Mouse (Mus musculus) gastrocnemius, adult 2 months (tissue): Measurements from ENCODE around the gene Nexn. TPM values are rescaled to one million over a fixed set of nuclear protein-coding genes. Genes with fewer than 3 reads are reported as not detected.
"Not testable (repeated sequence)": the region's sequence is repeated elsewhere in the genome, so short reads cannot be mapped to it uniquely, and the experiment has no call there.

Experiments used
- DNase-seq: peaks from one replicate; pipeline ENCODE4 v3.0.0; 2022
- H3K27ac ChIP-seq: fragments of 200-600 bp; 2 replicates; pipeline ENCODE4 v1.8.1; 2022; ENCODE audit warnings: mild to moderate bottlenecking
- H3K4me3 ChIP-seq: fragments of 200-600 bp; 2 replicates; pipeline ENCODE4 v1.8.1; 2022; ENCODE audit warnings: mild to moderate bottlenecking, moderate library complexity
- CTCF ChIP-seq: fragments of 200-600 bp; IDR thresholded peaks from 2 replicates; pipeline ENCODE4 v1.8.1; 2022; ENCODE audit warnings: antibody characterized with exemption, mild to moderate bottlenecking, moderate library complexity
- intact Hi-C: fragments of 180-260 bp; cut with DNase I; formaldehyde crosslinking; loops from one replicate; pipeline ENCODE4 v1.15.1; 2025
- total RNA-seq, 2 experiments: library from RNA; stranded (reverse); gene quantifications; 2 replicates each; pipeline ENCODE4 v1.2.3; 2021

Nexn gene
- total RNA-seq, 2 experiments from 2014 or later: 349 to 495 TPM

GRCm38 (mm10) chr3:152201651-152202050 is 64.5 kb downstream of the Nexn start:
- intact Hi-C loops: no loop called here
- TF ChIP-seq CTCF: no peak
- Histone ChIP-seq H3K4me3 (no peak overlapping the region), H3K27ac (no peak overlapping the region)
- no peak for DNase-seq

GRCm38 (mm10) chr3:152201181-152201580 is 65.0 kb downstream of the Nexn start:
- Histone ChIP-seq H3K27ac (no peak overlapping the region), H3K4me3 (no peak overlapping the region)
- intact Hi-C loops: no loop called here
- DNase-seq: no peak
- no peak for TF ChIP-seq CTCF

- DNase-seq: no peak
- no peak for TF ChIP-seq CTCF
- Histone ChIP-seq H3K27ac (no peak overlapping the region), H3K4me3 (no peak overlapping the region)
- intact Hi-C loops: no loop called here
Measured at GRCm38 (mm10) chr3:152199125-152199524, 67.0 kb downstream of the Nexn start.

- H3K27ac ChIP-seq, intact Hi-C loops, H3K4me3 ChIP-seq, DNase-seq: not testable (repeated sequence)
Measured at GRCm38 (mm10) chr3:152197246-152197645, 68.9 kb downstream of the Nexn start.

- no peak for TF ChIP-seq CTCF
- Histone ChIP-seq H3K27ac (peak overlapping the region; percentile 93), H3K4me3 (peak overlapping the region; percentile 76)
- DNase-seq: peak; percentile 89
- intact Hi-C loops: loop anchor here (2.0 kb wide), 3 partner anchors 17 to 83 kb away; partner anchors contain the start of genes Dnajb4 and Fubp1
Measured at GRCm38 (mm10) chr3:152193635-152194097, 72.5 kb downstream of the Nexn start.

GRCm38 (mm10) chr3:152193177-152193576 is 73.0 kb downstream of the Nexn start:
- intact Hi-C loops: loop anchor here (2.0 kb wide), 3 partner anchors 18 to 82 kb away; partner anchors contain the start of genes Dnajb4 and Fubp1
- no peak for DNase-seq
- Histone ChIP-seq H3K27ac (peak overlapping the region; percentile 93), H3K4me3 (peak overlapping the region; percentile 76)
- TF ChIP-seq CTCF: no peak

GRCm38 (mm10) chr3:152192238-152192931 is 73.8 kb downstream of the Nexn start:
- Histone ChIP-seq H3K27ac (peak overlapping the region; percentile 93), H3K4me3 (peak overlapping the region; percentile 76)
- intact Hi-C loops: loop anchor here (2.0 kb wide), 3 partner anchors 18 to 82 kb away; partner anchors contain the start of genes Dnajb4 and Fubp1
- TF ChIP-seq CTCF: no peak
- DNase-seq: no peak

GRCm38 (mm10) chr3:152191791-152192237 is 74.3 kb downstream of the Nexn start:
- peak overlapping the region; percentile 76 for H3K4me3 ChIP-seq
- DNase-seq: peak; percentile 73
- H3K27ac ChIP-seq: peak overlapping the region; percentile 93
- intact Hi-C loops: loop anchor here (2.0 kb wide), 4 partner anchors 19 to 81 kb away; partner anchors contain the start of genes Dnajb4 and Fubp1
- TF ChIP-seq CTCF: no peak

- intact Hi-C loops: loop anchor here (2.0 kb wide), 1 partner anchor 40 kb away; no protein-coding TSS in a partner anchor
- Histone ChIP-seq H3K27ac (peak overlapping the region; percentile 93), H3K4me3 (peak overlapping the region; percentile 76)
- no peak for TF ChIP-seq CTCF
- no peak for DNase-seq
Measured at GRCm38 (mm10) chr3:152190679-152191477, 75.3 kb downstream of the Nexn start.

- peak overlapping the region; percentile 76 for H3K4me3 ChIP-seq
- TF ChIP-seq CTCF: no peak
- H3K27ac ChIP-seq: peak overlapping the region; percentile 48
- no peak for DNase-seq
- intact Hi-C loops: no loop called here
Measured at GRCm38 (mm10) chr3:152189306-152189705, 76.8 kb downstream of the Nexn start.

Other genes starting within 250 kb of the Nexn start
- gene Gipc2, start 100.1 kb downstream of the Nexn start, total RNA-seq: under 1 TPM; 0.69 to 0.75 TPM
- gene Dnajb4, start 56.0 kb downstream of the Nexn start, total RNA-seq: 10 to 100 TPM; 45.5 to 85.8 TPM
- 10 to 100 TPM; 30.1 to 36.8 TPM for gene Fubp1, start 55.9 kb downstream of the Nexn start, total RNA-seq
- gene Miga1, start 74.1 kb upstream of the Nexn start, total RNA-seq: 1 to 10 TPM; 5.0 to 7.3 TPM
- 10 to 100 TPM; 20.9 to 22.0 TPM for gene Usp33, start 80.1 kb upstream of the Nexn start, total RNA-seq
- gene Zzz3, start 129.1 kb upstream of the Nexn start, total RNA-seq: 10 to 100 TPM; 15.7 to 18.1 TPM